Mouse (Mus musculus) stomach, embryonic 16.5 days (tissue): ENCODE data around the gene Ccl9. TPM values are rescaled to one million over a fixed set of nuclear protein-coding genes. Genes with fewer than 3 reads are reported as not detected.

Source experiments
- ATAC-seq: fragments of 200-750 bp; cut with Nextera tagmentation; 2 replicates; pipeline ENCODE4 v1.8.0; 2017; ENCODE audit warnings: moderate number of reproducible peaks, moderate TSS enrichment; ENCODE audit not compliant: insufficient read depth, low FRiP score
- H3K27ac ChIP-seq: fragments of 300-500 bp; sonication (generic); 2 replicates; pipeline ENCODE4 v1.5.1; 2014; ENCODE audit warnings: low read length
- H3K27me3 ChIP-seq: fragments of 300-500 bp; sonication (generic); 2 replicates; pipeline ENCODE4 v1.6.1; 2014; ENCODE audit warnings: low read length, control low read depth, mixed read lengths; ENCODE audit not compliant: control insufficient read depth, insufficient read depth
- H3K36me3 ChIP-seq: fragments of 300-500 bp; sonication (generic); 2 replicates; pipeline ENCODE4 v1.6.1; 2014; ENCODE audit warnings: low read length; ENCODE audit not compliant: control insufficient read depth, insufficient read depth
- H3K4me1 ChIP-seq: fragments of 300-500 bp; sonication (generic); 2 replicates; pipeline ENCODE4 v1.6.1; 2014; ENCODE audit warnings: low read length, control low read depth, mixed read lengths; ENCODE audit not compliant: control insufficient read depth, insufficient read depth
- H3K4me2 ChIP-seq: fragments of 300-500 bp; sonication (generic); 2 replicates; pipeline ENCODE4 v1.6.1; 2014; ENCODE audit warnings: low read depth, low read length, mixed read lengths
- H3K4me3 ChIP-seq: fragments of 300-500 bp; sonication (generic); replicated peaks from 2 replicates; pipeline ENCODE4 v1.5.1; 2014; ENCODE audit warnings: mild to moderate bottlenecking, low read length
- H3K9ac ChIP-seq: fragments of 300-500 bp; sonication (generic); 2 replicates; pipeline ENCODE4 v1.6.1; 2014; ENCODE audit warnings: low read length
- H3K9me3 ChIP-seq: fragments of 300-500 bp; sonication (generic); replicated peaks from 2 replicates; pipeline ENCODE4 v1.6.1; 2016; ENCODE audit warnings: low read length, control low read depth; ENCODE audit not compliant: control insufficient read depth
- WGBS: fragments of 180-500 bp; shearing (Covaris S2); extraction: QIAGEN DNeasy Blood & Tissue Kit; methylation state at CpG from one replicate; pipeline ENCODE4 v1.1.7; 2014; 5-methylcytosine and 5-hydroxymethylcytosine counted together
- polyA plus RNA-seq: library from polyadenylated mRNA; unstranded; fragments of >200 nt; fragmentation: Nextera tagmentation; extraction: Ambion mirVana; gene quantifications from 2 replicates; pipeline ENCODE4 v1.2.1, GENCODE M21; 2015

The Ccl9 gene
- 11.4 and 15.9 TPM in 2 replicates for polyA plus RNA-seq

- H3K9ac ChIP-seq = no peak within 1 kb of the TSS
- no peaks in the 10 kb centered on the region for H3K36me3 ChIP-seq
- H3K4me2 ChIP-seq = no peak within 1 kb of the TSS; the same call in 1 of the 2 replicates
- H3K27ac ChIP-seq = no peak within 1 kb of the TSS
- no peak within 1 kb of the TSS for H3K4me3 ChIP-seq
- no peaks in the 10 kb centered on the region for H3K4me1 ChIP-seq
- H3K27me3 ChIP-seq = no peaks in the 10 kb centered on the region
- no peak for ATAC-seq
- H3K9me3 ChIP-seq = no peaks in the 10 kb centered on the region
- 51% methylated on average over 2 of the region's 2 CpGs for WGBS
Observed at GRCm38 (mm10) chr11:83578186-83578760, at the start of gene Ccl9. Gene Ccl9 (minus strand): TSS chr11:83578636.

- Histone ChIP-seq H3K27me3 (no peaks in the 10 kb centered on the region), H3K4me1 (no peaks in the 10 kb centered on the region), H3K4me2 (no peak overlapping the region), H3K9me3 (no peaks in the 10 kb centered on the region), H3K9ac (no peak overlapping the region), H3K36me3 (no peaks in the 10 kb centered on the region), H3K27ac (no peak overlapping the region), H3K4me3 (no peak overlapping the region)
- WGBS = 86% methylated on average over 3 of the region's 3 CpGs
- no peak for ATAC-seq
Observed at GRCm38 (mm10) chr11:83623586-83623985, 45.1 kb upstream of the Ccl9 start.

GRCm38 (mm10) chr11:83619037-83619436 lies 40.6 kb upstream of the Ccl9 start:
- no peak overlapping the region for H3K4me3 ChIP-seq
- H3K4me1 ChIP-seq = no peaks in the 10 kb centered on the region
- H3K27me3 ChIP-seq = no peaks in the 10 kb centered on the region
- H3K9me3 ChIP-seq = no peaks in the 10 kb centered on the region
- 93% methylated on average over 1 of the region's 1 CpGs for WGBS
- H3K4me2 ChIP-seq = no peak overlapping the region
- no peaks in the 10 kb centered on the region for H3K36me3 ChIP-seq
- H3K9ac ChIP-seq = no peak overlapping the region
- no peak overlapping the region for H3K27ac ChIP-seq
- ATAC-seq = no peak

- no peak overlapping the region for H3K9ac ChIP-seq
- WGBS = 52% methylated on average over 5 of the region's 5 CpGs
- no peak for ATAC-seq
- H3K27ac ChIP-seq = no peak overlapping the region
- no peaks in the 10 kb centered on the region for H3K4me1 ChIP-seq
- no peak overlapping the region for H3K4me2 ChIP-seq
- no peaks in the 10 kb centered on the region for H3K9me3 ChIP-seq
- H3K27me3 ChIP-seq = no peaks in the 10 kb centered on the region
- no peak overlapping the region for H3K4me3 ChIP-seq
- H3K36me3 ChIP-seq = no peaks in the 10 kb centered on the region
Observed at GRCm38 (mm10) chr11:83618238-83618637, 39.8 kb upstream of the Ccl9 start.

- ATAC-seq = no peak
- WGBS = 85% methylated on average over 1 of the region's 1 CpGs
- H3K9me3 ChIP-seq = no peaks in the 10 kb centered on the region
- H3K27ac ChIP-seq = no peak overlapping the region
- H3K36me3 ChIP-seq = no peaks in the 10 kb centered on the region
- H3K9ac ChIP-seq = no peak overlapping the region
- H3K4me2 ChIP-seq = no peak overlapping the region
- no peak overlapping the region for H3K4me3 ChIP-seq
- H3K27me3 ChIP-seq = no peaks in the 10 kb centered on the region
- no peaks in the 10 kb centered on the region for H3K4me1 ChIP-seq
Observed at GRCm38 (mm10) chr11:83616586-83616985, 38.1 kb upstream of the Ccl9 start.

DNA sequence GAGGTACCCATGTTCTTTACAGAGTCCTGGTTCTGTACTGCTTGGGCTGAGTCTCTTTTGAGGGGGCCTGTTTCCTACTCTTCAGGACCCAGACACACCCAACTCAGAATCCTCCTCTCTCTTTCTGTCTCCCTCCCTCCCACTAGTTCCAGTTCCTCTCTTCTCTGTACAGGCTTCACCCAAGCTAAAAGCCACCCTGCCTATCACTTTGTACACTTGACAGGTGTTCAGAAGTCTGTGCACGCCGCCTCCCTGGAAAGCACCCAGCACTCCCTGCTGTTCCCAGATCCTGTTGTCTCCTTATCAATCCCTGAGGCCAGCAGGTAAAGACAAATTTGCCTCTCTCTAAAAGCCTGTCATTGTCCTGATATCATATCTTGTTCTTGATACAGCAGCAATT lies 32.5 kb upstream of the Ccl9 start:
- no peaks in the 10 kb centered on the region for H3K36me3 ChIP-seq

GRCm38 (mm10) chr11:83606396-83606795 lies 28.0 kb upstream of the Ccl9 start:
- H3K4me2 ChIP-seq = no peak overlapping the region
- no peaks in the 10 kb centered on the region for H3K9me3 ChIP-seq
- no peaks in the 10 kb centered on the region for H3K4me1 ChIP-seq
- 33% methylated on average over 1 of the region's 1 CpGs for WGBS
- H3K36me3 ChIP-seq = no peaks in the 10 kb centered on the region
- H3K4me3 ChIP-seq = no peak overlapping the region
- H3K27ac ChIP-seq = no peak overlapping the region
- ATAC-seq = no peak
- no peaks in the 10 kb centered on the region for H3K27me3 ChIP-seq
- no peak overlapping the region for H3K9ac ChIP-seq

More for the DNA sequence above, 32.5 kb upstream of the Ccl9 start:
- Histone ChIP-seq H3K27ac (no peak overlapping the region), H3K4me3 (no peak overlapping the region), H3K4me1 (no peaks in the 10 kb centered on the region), H3K9ac (no peak overlapping the region), H3K4me2 (no peak overlapping the region), H3K9me3 (no peaks in the 10 kb centered on the region), H3K27me3 (no peaks in the 10 kb centered on the region)
- ATAC-seq = no peak
- WGBS = 40% methylated on average over 2 of the region's 2 CpGs

GRCm38 (mm10) chr11:83605535-83605934 lies 27.1 kb upstream of the Ccl9 start:
- Histone ChIP-seq H3K27me3 (no peaks in the 10 kb centered on the region), H3K9me3 (no peaks in the 10 kb centered on the region), H3K4me1 (no peaks in the 10 kb centered on the region), H3K4me3 (no peak overlapping the region), H3K36me3 (no peaks in the 10 kb centered on the region), H3K9ac (no peak overlapping the region), H3K27ac (no peak overlapping the region), H3K4me2 (no peak overlapping the region)
- WGBS = 89% methylated on average over 3 of the region's 3 CpGs
- ATAC-seq = no peak

- Histone ChIP-seq H3K4me1 (no peaks in the 10 kb centered on the region), H3K27me3 (no peaks in the 10 kb centered on the region), H3K9ac (no peak overlapping the region), H3K27ac (no peak overlapping the region), H3K4me3 (no peak overlapping the region), H3K9me3 (no peaks in the 10 kb centered on the region), H3K4me2 (no peak overlapping the region), H3K36me3 (no peaks in the 10 kb centered on the region)
- ATAC-seq = no peak
- WGBS = 83% methylated on average over 4 of the region's 4 CpGs
Observed at GRCm38 (mm10) chr11:83604698-83605097, 26.3 kb upstream of the Ccl9 start.
